Mouse (Mus musculus) liver, adult 2 months (tissue): Measurements from ENCODE around the gene Gm10518.

ENCODE experiments used
- CTCF ChIP-seq: fragments of 200-500 bp; IDR thresholded peaks from 2 replicates; pipeline ENCODE4 v1.5.1; 2011; ENCODE audit warnings: low read depth, low read length, control low read depth
- POLR2A ChIP-seq: fragments of 200-500 bp; IDR thresholded peaks from 2 replicates; pipeline ENCODE4 v1.6.1; 2011; ENCODE audit warnings: low read length, control low read depth; ENCODE audit not compliant: insufficient read depth; ENCODE audit errors: extremely low read depth

GRCm38 (mm10) chr1:179803513-179804139 lies 450 bp downstream of the Gm10518 start, which contains the start of gene Ahctf1:
- peak; percentile 95 for TF ChIP-seq POLR2A
- no peak for TF ChIP-seq CTCF
